Mouse (Mus musculus) lung, postnatal 0 days (tissue): ENCODE results near the gene Dusp6. TPM values are rescaled to one million over a fixed set of nuclear protein-coding genes. Genes with fewer than 3 reads are reported as not detected.
A peak's percentile ranks its signal among the peaks of the same experiment; 100 is the strongest.

ENCODE experiments used
- ATAC-seq: fragments of 200-750 bp; cut with Nextera tagmentation; 2 replicates; pipeline ENCODE4 v1.8.0; 2017; ENCODE audit warnings: moderate library complexity
- DNase-seq: peaks from one replicate; pipeline ENCODE4 v3.0.0-alpha.2; 2016; ENCODE audit warnings: low spot score
- H3K27ac ChIP-seq: fragments of 300-500 bp; sonication (generic); 2 replicates; pipeline ENCODE4 v1.5.1; 2014; ENCODE audit warnings: antibody characterized with exemption, mild to moderate bottlenecking, low read length, mixed read lengths
- H3K27me3 ChIP-seq: fragments of 300-500 bp; sonication (generic); replicated peaks from 2 replicates; pipeline ENCODE4 v1.6.1; 2014; ENCODE audit warnings: low read length, mixed read lengths; ENCODE audit not compliant: insufficient read depth
- H3K36me3 ChIP-seq: fragments of 300-500 bp; sonication (generic); 2 replicates; pipeline ENCODE4 v1.6.1; 2014; ENCODE audit warnings: low read length, mixed read lengths; ENCODE audit not compliant: insufficient read depth
- H3K4me1 ChIP-seq: fragments of 300-500 bp; sonication (generic); 2 replicates; pipeline ENCODE4 v1.6.1; 2014; ENCODE audit warnings: antibody characterized with exemption, low read depth, low read length, mixed read lengths; ENCODE audit not compliant: insufficient read depth
- H3K4me2 ChIP-seq: fragments of 300-500 bp; sonication (generic); replicated peaks from 2 replicates; pipeline ENCODE4 v1.6.1; 2014; ENCODE audit warnings: low read depth, mild to moderate bottlenecking, low read length, moderate library complexity, mixed read lengths
- H3K4me3 ChIP-seq: fragments of 300-500 bp; sonication (generic); 2 replicates; pipeline ENCODE4 v1.5.1; 2014; ENCODE audit warnings: low read depth, low read length
- H3K9ac ChIP-seq: fragments of 300-500 bp; sonication (generic); replicated peaks from 2 replicates; pipeline ENCODE4 v1.6.1; 2014; ENCODE audit warnings: low read depth, mild to moderate bottlenecking
- H3K9me3 ChIP-seq: fragments of 300-500 bp; sonication (generic); 2 replicates; pipeline ENCODE4 v1.6.1; 2016; ENCODE audit warnings: low read length, mixed read lengths
- CTCF ChIP-seq: IDR thresholded peaks from 2 replicates; pipeline ENCODE4 v1.5.1; 2016; ENCODE audit warnings: antibody characterized with exemption, mild to moderate bottlenecking
- EP300 ChIP-seq: IDR thresholded peaks from 2 replicates; pipeline ENCODE4 v1.6.1; 2016; ENCODE audit warnings: antibody characterized with exemption, mild to moderate bottlenecking, control low read depth
- WGBS: fragments of 180-500 bp; shearing (Covaris S2); extraction: QIAGEN DNeasy Blood & Tissue Kit; methylation state at CpG from one replicate; pipeline ENCODE4 v1.1.7; 2014; 5-methylcytosine and 5-hydroxymethylcytosine counted together
- polyA plus RNA-seq: library from polyadenylated mRNA; unstranded; fragments of >200 nt; fragmentation: Nextera tagmentation; extraction: Ambion mirVana; gene quantifications from 2 replicates; pipeline ENCODE4 v1.2.1, GENCODE M21; 2015

The Dusp6 gene
- polyA plus RNA-seq, 1 experiment from 2014 or later = 49.7 TPM

DNA sequence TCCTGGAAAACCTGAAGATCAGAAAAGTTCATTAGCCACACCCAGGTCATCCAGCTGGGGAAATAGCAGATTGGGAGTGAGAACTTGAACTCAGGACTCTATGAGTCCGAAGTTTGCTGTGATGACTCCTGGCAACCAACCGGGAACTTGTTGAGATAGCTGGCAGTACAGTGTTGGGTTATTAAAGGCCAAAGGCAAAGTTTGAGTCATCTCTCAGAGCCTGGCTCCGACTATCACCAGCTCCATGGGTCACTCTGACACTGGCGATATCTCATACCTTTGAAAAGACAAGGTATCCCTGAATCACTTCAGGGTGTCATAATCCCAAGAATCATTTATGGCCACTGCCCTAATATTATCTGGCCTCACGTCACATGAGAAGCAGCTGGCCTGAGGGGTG lies 36.2 kb upstream of the Dusp6 start:
- H3K27ac ChIP-seq = no peak overlapping the region
- no peaks in the 10 kb centered on the region for H3K27me3 ChIP-seq
- H3K9me3 ChIP-seq = no peaks in the 10 kb centered on the region
- no peak for TF ChIP-seq CTCF
- TF ChIP-seq EP300 = no peak
- ATAC-seq = no peak
- no peak overlapping the region for H3K4me2 ChIP-seq
- DNase-seq = no peak
- WGBS = 89% methylated on average over 5 of the region's 5 CpGs
- H3K9ac ChIP-seq = no peak overlapping the region
- H3K36me3 ChIP-seq = no peaks in the 10 kb centered on the region
- peaks cover 17% of the 10 kb centered on the region for H3K4me1 ChIP-seq
- H3K4me3 ChIP-seq = no peak overlapping the region

DNA sequence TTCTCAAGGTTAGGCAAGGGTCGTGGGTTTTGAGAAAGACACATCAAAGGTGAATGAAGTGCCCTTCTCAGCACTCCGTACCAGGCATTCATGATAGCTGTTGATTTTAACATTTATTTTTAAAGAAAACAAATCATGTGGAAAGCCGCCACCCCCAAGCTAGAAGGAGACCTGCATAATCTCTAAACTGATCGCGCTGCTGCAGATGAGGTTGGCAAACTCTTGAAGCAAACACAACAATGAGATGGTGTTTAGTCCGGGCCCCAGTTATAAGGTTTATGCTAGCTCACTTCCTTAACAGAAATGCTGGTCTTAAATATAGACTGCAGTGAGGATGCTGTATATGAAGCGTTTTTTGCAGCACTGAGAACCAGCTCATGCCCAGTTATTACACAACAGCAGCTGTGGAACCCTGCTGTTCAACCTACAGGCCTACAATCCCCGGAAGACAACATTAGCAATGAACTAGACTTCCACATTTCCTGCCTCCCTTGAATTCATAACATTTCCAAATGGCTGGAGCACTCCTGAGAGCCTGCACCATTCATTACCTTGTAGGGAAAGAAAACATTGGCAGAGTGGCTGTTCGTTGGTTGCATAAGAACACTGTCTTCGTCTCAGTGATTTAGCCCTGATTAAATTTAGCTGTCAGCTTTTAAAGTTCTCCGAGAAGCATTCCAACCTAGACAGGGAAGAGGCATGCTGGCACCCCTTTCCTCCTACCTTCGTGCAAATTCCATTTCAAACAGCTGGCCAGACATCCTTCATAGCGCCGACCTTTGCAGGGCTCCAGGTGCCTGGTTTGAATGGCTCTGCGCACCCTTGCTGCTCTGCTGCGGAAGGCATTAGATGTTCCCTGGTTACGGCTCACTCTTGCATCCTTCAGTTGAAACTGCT lies 34.8 kb upstream of the Dusp6 start:
- H3K36me3 ChIP-seq = no peaks in the 10 kb centered on the region
- H3K9me3 ChIP-seq = no peaks in the 10 kb centered on the region
- peak overlapping the region; percentile 25 for H3K4me2 ChIP-seq
- TF ChIP-seq EP300 (0 out of 2 replicates have a peak, but pooled peaks have one; percentile 5), CTCF (no peak; the same call in 1 of the 2 replicates)
- H3K9ac ChIP-seq = no peak overlapping the region
- H3K27me3 ChIP-seq = no peaks in the 10 kb centered on the region
- ATAC-seq (peak; percentile 49), DNase-seq (peak; percentile 62)
- peaks cover 10% of the 10 kb centered on the region; the same call in 1 of the 2 replicates for H3K4me1 ChIP-seq
- 17% methylated on average over 17 of the region's 17 CpGs for WGBS
- peak overlapping the region; percentile 54 for H3K27ac ChIP-seq
- H3K4me3 ChIP-seq = no peak overlapping the region

- Histone ChIP-seq H3K27ac (peak overlapping the region; percentile 61), H3K4me3 (no peak overlapping the region), H3K9me3 (no peaks in the 10 kb centered on the region), H3K4me1 (peaks cover 10% of the 10 kb centered on the region; the same call in 1 of the 2 replicates), H3K9ac (no peak overlapping the region), H3K36me3 (no peaks in the 10 kb centered on the region), H3K27me3 (no peaks in the 10 kb centered on the region), H3K4me2 (peak overlapping the region; percentile 25; the same call in 1 of the 2 replicates)
- DNase-seq (peak; percentile 86), ATAC-seq (peak; percentile 84)
- 16% methylated on average over 16 of the region's 16 CpGs for WGBS
- no peak for TF ChIP-seq CTCF
- TF ChIP-seq EP300 = no peak; the same call in 1 of the 2 replicates
Observed at GRCm38 (mm10) chr10:99229031-99229684, 33.9 kb upstream of the Dusp6 start.

DNA sequence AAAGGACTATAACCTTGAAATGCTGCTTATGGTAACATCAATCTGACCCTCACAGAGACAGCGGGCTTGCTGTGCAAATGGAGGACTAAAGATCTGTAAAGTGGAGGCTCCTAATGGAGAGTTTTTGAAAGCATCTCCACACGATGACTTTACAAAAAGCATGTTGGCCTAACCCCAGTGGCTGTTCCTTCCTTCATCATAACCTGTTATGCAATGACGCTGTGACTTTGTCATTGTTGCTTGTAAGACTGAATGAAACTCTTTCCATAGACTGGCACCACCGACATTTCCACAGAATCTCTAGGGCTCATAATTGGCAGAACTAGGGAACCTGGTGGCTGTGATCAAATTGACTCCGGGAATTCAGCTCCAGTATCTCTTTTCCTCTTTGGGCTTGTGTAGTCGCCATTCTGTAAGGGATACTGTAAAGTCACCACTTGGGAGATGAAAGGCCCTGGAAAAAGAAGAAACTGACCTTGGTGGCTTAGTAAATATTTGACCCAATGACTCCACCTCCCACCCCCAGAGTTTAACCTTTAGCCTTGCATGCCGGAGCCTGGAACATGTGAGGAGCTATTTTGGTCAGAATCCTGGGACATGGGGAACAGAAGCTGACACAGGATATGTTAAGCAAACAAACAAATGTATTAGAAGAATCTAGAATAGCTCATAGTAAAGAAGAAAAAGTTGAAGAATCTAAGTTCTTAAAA lies 30.4 kb upstream of the Dusp6 start:
- Histone ChIP-seq H3K27ac (no peak overlapping the region), H3K9ac (no peak overlapping the region), H3K36me3 (no peaks in the 10 kb centered on the region), H3K9me3 (no peaks in the 10 kb centered on the region), H3K4me3 (no peak overlapping the region), H3K27me3 (no peaks in the 10 kb centered on the region), H3K4me1 (peaks cover 10% of the 10 kb centered on the region; the same call in 1 of the 2 replicates), H3K4me2 (no peak overlapping the region)
- TF ChIP-seq EP300 (no peak), CTCF (no peak)
- ATAC-seq (no peak), DNase-seq (no peak)
- WGBS = 54% methylated on average over 7 of the region's 7 CpGs

- Histone ChIP-seq H3K4me2 (no peak overlapping the region), H3K27me3 (no peaks in the 10 kb centered on the region), H3K4me1 (no peaks in the 10 kb centered on the region), H3K4me3 (no peak overlapping the region), H3K9ac (no peak overlapping the region), H3K36me3 (no peaks in the 10 kb centered on the region), H3K9me3 (no peaks in the 10 kb centered on the region), H3K27ac (no peak overlapping the region)
- ATAC-seq (no peak), DNase-seq (no peak)
- 96% methylated on average over 8 of the region's 8 CpGs for WGBS
- TF ChIP-seq EP300 = no peak
- no peak for TF ChIP-seq CTCF
Observed at GRCm38 (mm10) chr10:99234336-99234735, 28.7 kb upstream of the Dusp6 start.

GRCm38 (mm10) chr10:99235081-99235480 lies 27.9 kb upstream of the Dusp6 start:
- H3K9ac ChIP-seq = no peak overlapping the region
- no peaks in the 10 kb centered on the region for H3K36me3 ChIP-seq
- ATAC-seq (no peak), DNase-seq (no peak)
- H3K27ac ChIP-seq = no peak overlapping the region
- no peaks in the 10 kb centered on the region for H3K4me1 ChIP-seq
- no peaks in the 10 kb centered on the region for H3K9me3 ChIP-seq
- H3K4me2 ChIP-seq = no peak overlapping the region
- WGBS = 75% methylated on average over 9 of the region's 9 CpGs
- no peak overlapping the region for H3K4me3 ChIP-seq
- H3K27me3 ChIP-seq = no peaks in the 10 kb centered on the region
- TF ChIP-seq CTCF = no peak
- TF ChIP-seq EP300 = no peak
